Mouse (Mus musculus) erythroblast, embryonic 14.5 days (primary cell): ENCODE measurements at regions not wholly inside any gene's neighbourhood (a gene's known extent, or its start where the extent isn't known, plus 50 kb on each side); places are given as distances from the start of the nearest gene placed in this dataset.

Experiments used
- GATA1 ChIP-seq: IDR thresholded peaks from 2 replicates; pipeline ENCODE4 v1.6.1; 2012; ENCODE audit warnings: low read length, inconsistent platforms, mixed read lengths
- TAL1 ChIP-seq: IDR thresholded peaks from 3 replicates; pipeline ENCODE4 v1.6.1; 2012; ENCODE audit warnings: low read length, inconsistent platforms, mixed read lengths

GRCm38 (mm10) chr1:154124981-154125380 lies 76.0 kb upstream of the Zfp648 start:
- TF ChIP-seq GATA1 (no peak), TAL1 (no peak)
